Mouse (Mus musculus) lung, embryonic 14.5 days (tissue): ENCODE data around the gene Ctnna2. TPM values are rescaled to one million over a fixed set of nuclear protein-coding genes. Genes with fewer than 3 reads are reported as not detected.
A peak's percentile ranks its signal among the peaks of the same experiment; 100 is the strongest.

Experiments
- ATAC-seq: fragments of 200-750 bp; cut with Nextera tagmentation; 2 replicates; pipeline ENCODE4 v1.8.0; 2017; ENCODE audit warnings: mild to moderate bottlenecking, moderate TSS enrichment, moderate library complexity; ENCODE audit not compliant: insufficient read depth
- DNase-seq: peaks from one replicate; pipeline ENCODE4 v3.0.0-alpha.2; 2015
- H3K27ac ChIP-seq: fragments of 300-500 bp; sonication (generic); 2 replicates; pipeline ENCODE4 v1.5.1; 2014; ENCODE audit warnings: low read depth, mild to moderate bottlenecking, moderate library complexity
- H3K27me3 ChIP-seq: fragments of 300-500 bp; sonication (generic); 2 replicates; pipeline ENCODE4 v1.6.1; 2014; ENCODE audit warnings: low read length, control low read depth; ENCODE audit not compliant: insufficient read depth
- H3K36me3 ChIP-seq: fragments of 300-500 bp; sonication (generic); 2 replicates; pipeline ENCODE4 v1.6.1; 2014; ENCODE audit warnings: control low read depth; ENCODE audit not compliant: insufficient read depth
- H3K4me1 ChIP-seq: fragments of 300-500 bp; sonication (generic); 2 replicates; pipeline ENCODE4 v1.6.1; 2014; ENCODE audit warnings: antibody characterized with exemption, control low read depth; ENCODE audit not compliant: insufficient read depth
- H3K4me2 ChIP-seq: fragments of 300-500 bp; sonication (generic); 2 replicates; pipeline ENCODE4 v1.6.1; 2014; ENCODE audit warnings: mild to moderate bottlenecking
- H3K4me3 ChIP-seq: fragments of 300-500 bp; sonication (generic); 2 replicates; pipeline ENCODE4 v1.5.1; 2014; ENCODE audit warnings: low read depth, low read length
- H3K9ac ChIP-seq: fragments of 300-500 bp; sonication (generic); 2 replicates; pipeline ENCODE4 v1.6.1; 2014
- H3K9me3 ChIP-seq: fragments of 300-500 bp; sonication (generic); 2 replicates; pipeline ENCODE4 v1.6.1; 2016; ENCODE audit warnings: low read depth, low read length, control low read depth
- CTCF ChIP-seq: IDR thresholded peaks from 2 replicates; pipeline ENCODE4 v1.5.1; 2016; ENCODE audit warnings: antibody characterized with exemption, low read depth
- WGBS: fragments of 180-500 bp; shearing (Covaris S2); extraction: QIAGEN DNeasy Blood & Tissue Kit; methylation state at CpG from one replicate; pipeline ENCODE4 v1.1.7; 2014; 5-methylcytosine and 5-hydroxymethylcytosine counted together
- polyA plus RNA-seq: library from polyadenylated mRNA; unstranded; fragments of >200 nt; fragmentation: Nextera tagmentation; extraction: Ambion mirVana; gene quantifications from 2 replicates; pipeline ENCODE4 v1.2.1, GENCODE M21; 2014

Ctnna2 gene
- polyA plus RNA-seq, 1 experiment from 2014 or later: 4.4 TPM

GRCm38 (mm10) chr6:77240426-77240825 lies 739.1 kb downstream of the Ctnna2 start:
- H3K4me1 ChIP-seq: no peaks in the 10 kb centered on the region
- TF ChIP-seq CTCF: no peak
- ATAC-seq (no peak), DNase-seq (no peak)
- no peaks in the 10 kb centered on the region for H3K9me3 ChIP-seq
- peaks cover 35% of the 10 kb centered on the region for H3K27me3 ChIP-seq
- H3K9ac ChIP-seq: no peak overlapping the region
- 15% methylated on average over 1 of the region's 1 CpGs for WGBS
- H3K4me2 ChIP-seq: no peak overlapping the region
- no peaks in the 10 kb centered on the region for H3K36me3 ChIP-seq
- no peak overlapping the region for H3K4me3 ChIP-seq
- no peak overlapping the region for H3K27ac ChIP-seq

DNA sequence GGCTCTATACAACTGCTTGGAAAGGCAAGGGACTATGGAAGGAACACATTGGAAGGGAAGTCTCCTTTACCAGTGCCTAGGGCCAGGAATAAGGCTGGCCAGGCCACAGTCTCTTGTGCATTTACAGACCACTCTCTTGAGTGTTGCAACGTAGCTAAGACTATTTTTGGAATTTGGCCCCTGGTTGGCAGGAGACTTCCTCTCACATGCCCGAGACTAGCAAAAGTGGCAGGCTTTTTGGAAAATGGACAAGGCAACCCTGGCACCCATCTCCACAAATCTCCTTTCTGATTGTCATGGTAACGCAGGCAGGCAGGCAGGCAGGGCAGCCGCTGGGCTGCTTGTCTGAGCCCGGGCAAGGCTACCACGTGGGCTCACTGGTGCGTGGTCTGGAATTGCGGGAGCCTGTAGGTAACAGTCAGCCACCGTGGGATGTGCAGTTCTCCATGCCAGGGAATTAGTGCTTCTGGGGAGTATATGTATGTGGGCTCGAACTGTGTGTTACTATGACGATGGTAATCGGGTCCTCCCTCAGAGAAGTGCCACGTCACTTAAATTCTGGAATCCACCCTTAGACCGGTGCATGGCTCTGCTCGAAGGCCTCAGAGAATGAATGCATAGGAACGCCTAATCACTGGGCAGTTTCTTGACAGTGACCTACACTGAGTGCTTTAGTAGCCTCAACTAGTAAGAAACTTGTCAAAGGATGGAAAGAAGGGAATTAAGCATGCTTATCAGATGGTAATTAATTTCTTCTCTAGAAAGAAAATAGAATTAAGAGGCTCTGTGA lies 756.5 kb downstream of the Ctnna2 start:
- H3K36me3 ChIP-seq: no peaks in the 10 kb centered on the region
- H3K9ac ChIP-seq: no peak overlapping the region
- DNase-seq: no peak
- WGBS: 72% methylated on average over 16 of the region's 16 CpGs
- H3K27me3 ChIP-seq: no peaks in the 10 kb centered on the region
- H3K9me3 ChIP-seq: no peaks in the 10 kb centered on the region
- no peak overlapping the region for H3K4me3 ChIP-seq
- H3K4me2 ChIP-seq: no peak overlapping the region
- TF ChIP-seq CTCF: no peak
- H3K4me1 ChIP-seq: no peaks in the 10 kb centered on the region
- no peak for ATAC-seq
- H3K27ac ChIP-seq: no peak overlapping the region

DNA sequence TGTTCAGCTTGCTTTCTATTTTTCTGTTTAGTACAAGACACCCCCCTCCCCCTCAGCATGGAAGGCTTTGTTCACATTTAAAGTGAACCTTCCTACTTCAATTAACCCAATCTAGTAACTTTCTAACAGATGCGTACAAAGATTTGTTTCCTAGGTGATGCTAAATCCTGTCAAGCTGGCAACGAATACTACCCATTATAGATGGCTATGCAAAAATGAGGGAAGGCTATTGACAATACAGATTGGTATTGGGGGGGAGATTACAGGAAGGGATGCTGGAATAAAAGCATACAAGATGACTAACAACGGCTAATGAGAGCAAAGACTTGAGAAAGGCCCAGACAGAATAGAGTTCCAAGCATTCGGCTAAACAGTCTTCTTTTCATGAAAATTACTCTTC lies 758.7 kb downstream of the Ctnna2 start:
- no peak for ATAC-seq

DNA sequence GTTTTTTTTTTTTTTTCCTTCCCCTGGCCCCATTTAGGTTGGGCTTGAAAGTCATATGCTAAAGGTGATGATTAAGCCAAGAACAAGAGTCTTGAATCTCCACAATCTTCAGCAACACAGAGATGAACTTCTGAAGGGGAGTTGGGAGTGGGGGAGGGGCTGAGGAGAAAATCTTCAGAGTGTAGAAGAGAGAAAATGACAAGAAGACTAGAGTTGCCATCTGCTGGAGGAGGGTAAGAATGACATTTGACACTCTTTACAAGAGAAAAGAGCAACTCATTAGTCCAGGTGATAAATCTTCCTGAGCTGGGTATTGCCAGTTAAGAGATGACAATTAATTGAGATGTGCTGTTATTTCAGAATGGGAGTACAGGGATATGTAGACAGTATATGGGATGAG lies 760.6 kb downstream of the Ctnna2 start:
- no peak for ATAC-seq
- H3K4me2 ChIP-seq: no peak overlapping the region
- H3K36me3 ChIP-seq: no peaks in the 10 kb centered on the region
- peak; percentile 7 for DNase-seq
- TF ChIP-seq CTCF: 0 out of 2 replicates have a peak, but pooled peaks have one; percentile 6
- no peak overlapping the region for H3K4me3 ChIP-seq
- no peaks in the 10 kb centered on the region for H3K27me3 ChIP-seq
- H3K9me3 ChIP-seq: no peaks in the 10 kb centered on the region
- no peak overlapping the region for H3K27ac ChIP-seq
- no peaks in the 10 kb centered on the region for H3K4me1 ChIP-seq
- H3K9ac ChIP-seq: no peak overlapping the region

More for the DNA sequence above, 758.7 kb downstream of the Ctnna2 start:
- Histone ChIP-seq H3K9ac (no peak overlapping the region), H3K4me1 (no peaks in the 10 kb centered on the region), H3K27ac (no peak overlapping the region), H3K4me2 (no peak overlapping the region), H3K36me3 (no peaks in the 10 kb centered on the region), H3K4me3 (no peak overlapping the region), H3K27me3 (no peaks in the 10 kb centered on the region), H3K9me3 (no peaks in the 10 kb centered on the region)
- no peak for DNase-seq
- no peak for TF ChIP-seq CTCF
- WGBS: 71% methylated on average over 4 of the region's 4 CpGs

DNA sequence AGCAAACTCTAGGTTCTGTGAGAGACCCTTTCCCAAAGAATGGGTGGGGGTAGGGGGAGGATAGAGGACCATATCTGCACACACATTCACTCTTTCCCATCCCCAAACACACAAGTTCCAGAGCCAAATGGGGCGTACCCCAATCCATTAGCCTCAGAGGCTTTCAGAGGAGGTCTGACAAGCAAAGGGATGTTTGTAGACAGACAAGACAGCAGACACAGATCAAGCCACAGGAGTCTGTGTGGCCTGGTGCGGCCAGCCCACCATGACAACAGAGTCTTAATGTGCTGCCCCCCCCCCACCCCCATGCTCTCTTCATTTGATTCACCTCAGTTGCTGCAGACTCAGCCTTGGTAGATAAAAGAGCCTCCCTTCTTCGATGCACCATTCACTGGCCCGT lies 764.2 kb downstream of the Ctnna2 start:
- Histone ChIP-seq H3K9ac (no peak overlapping the region), H3K4me1 (no peaks in the 10 kb centered on the region), H3K4me3 (no peak overlapping the region), H3K4me2 (no peak overlapping the region), H3K27ac (no peak overlapping the region), H3K9me3 (no peaks in the 10 kb centered on the region), H3K36me3 (no peaks in the 10 kb centered on the region), H3K27me3 (no peaks in the 10 kb centered on the region)
- no peak for DNase-seq
- no peak for ATAC-seq
- WGBS: 79% methylated on average over 4 of the region's 4 CpGs
- TF ChIP-seq CTCF: no peak

DNA sequence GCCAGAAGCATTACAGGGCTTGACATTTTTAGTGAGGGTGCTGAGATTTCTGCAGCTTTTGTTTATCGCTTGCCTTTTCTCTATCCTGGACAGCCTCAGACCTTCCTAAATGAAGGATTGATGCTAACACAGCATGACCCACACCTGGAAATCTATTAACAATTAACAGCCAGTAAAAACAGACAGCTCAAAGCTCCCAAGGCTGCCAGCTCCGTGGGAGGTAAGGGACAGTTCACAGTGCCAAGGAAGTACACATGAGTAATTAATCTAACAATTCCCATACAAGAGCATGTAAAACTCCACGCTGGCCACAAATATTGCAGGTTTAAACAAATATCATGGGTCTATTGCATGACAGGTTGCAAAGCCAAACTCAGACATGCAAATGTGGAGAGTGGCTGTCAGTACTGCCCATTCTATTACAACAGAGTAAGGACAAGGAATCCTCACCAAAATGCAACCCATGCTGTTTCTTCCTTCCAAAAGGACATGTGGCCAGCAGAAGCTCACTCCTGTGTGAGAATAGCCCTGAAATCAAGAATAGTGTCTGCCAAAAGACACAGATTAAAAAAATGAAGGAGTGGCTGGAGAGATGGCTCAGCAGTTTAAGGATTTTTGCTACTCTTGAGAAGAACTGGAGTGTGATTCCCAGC lies 765.6 kb downstream of the Ctnna2 start:
- Histone ChIP-seq H3K9ac (no peak overlapping the region), H3K4me2 (no peak overlapping the region), H3K9me3 (no peaks in the 10 kb centered on the region), H3K4me3 (no peak overlapping the region), H3K36me3 (no peaks in the 10 kb centered on the region), H3K27me3 (no peaks in the 10 kb centered on the region), H3K4me1 (no peaks in the 10 kb centered on the region), H3K27ac (no peak overlapping the region)
- 23% methylated on average over 3 of the region's 3 CpGs for WGBS
- DNase-seq: no peak
- no peak for TF ChIP-seq CTCF
- no peak for ATAC-seq

GRCm38 (mm10) chr6:77209929-77210328 lies 769.6 kb downstream of the Ctnna2 start:
- TF ChIP-seq CTCF: no peak
- ATAC-seq (no peak), DNase-seq (no peak)
- no peaks in the 10 kb centered on the region for H3K36me3 ChIP-seq
- H3K27me3 ChIP-seq: no peaks in the 10 kb centered on the region
- no peak overlapping the region for H3K27ac ChIP-seq
- H3K4me2 ChIP-seq: no peak overlapping the region
- H3K9me3 ChIP-seq: no peaks in the 10 kb centered on the region
- H3K4me3 ChIP-seq: no peak overlapping the region
- H3K9ac ChIP-seq: no peak overlapping the region
- WGBS: 48% methylated on average over 3 of the region's 3 CpGs
- no peaks in the 10 kb centered on the region for H3K4me1 ChIP-seq
